Mouse (Mus musculus): ENCODE data around the gene Rapgef4.

GRCm38 (mm10) chr2:72143413-72143812 lies 162.4 kb downstream of the Rapgef4 start:
- TF ChIP-seq CTCF (IDR thresholded peaks at IDR 0.05; ENCODE audit: low read depth) (no peak), EP300 (IDR thresholded peaks at IDR 0.05; ENCODE audit: low read depth) (no peak)
